Mouse (Mus musculus): ENCODE results near the gene Crb2.

Crb2 gene

DNA sequence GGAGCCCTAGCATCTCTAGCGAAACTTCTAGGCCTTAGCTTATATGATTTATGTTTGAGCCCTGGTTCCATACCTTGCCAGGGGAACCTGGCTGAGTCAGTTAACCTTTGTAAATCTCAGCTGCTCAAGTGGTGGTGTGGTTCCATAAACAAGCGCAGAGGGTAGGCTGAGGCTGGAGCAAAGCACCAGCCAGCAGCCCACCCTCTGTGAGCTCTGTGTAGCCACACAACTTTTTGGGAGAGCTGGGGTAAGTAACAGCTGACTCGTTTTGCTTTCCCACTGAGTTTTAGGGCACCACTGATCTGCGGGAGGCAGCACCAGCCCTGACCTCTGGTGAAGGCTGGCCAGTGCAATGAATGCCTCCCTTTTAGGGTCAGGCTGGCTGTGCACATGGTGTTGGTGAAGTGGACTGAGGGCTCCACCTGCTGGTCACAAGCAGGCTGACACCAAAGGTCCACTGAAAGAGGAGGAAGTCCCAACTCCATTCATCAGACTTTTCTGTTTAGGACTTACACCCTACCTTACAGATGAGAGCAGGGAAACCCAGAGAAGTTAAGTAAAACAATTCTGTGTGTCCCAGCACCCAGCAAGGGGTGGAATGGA is 26.7 kb downstream of the Crb2 start:
- DNase-seq (ENCODE audit: low read depth), result peak; percentile 88

DNA sequence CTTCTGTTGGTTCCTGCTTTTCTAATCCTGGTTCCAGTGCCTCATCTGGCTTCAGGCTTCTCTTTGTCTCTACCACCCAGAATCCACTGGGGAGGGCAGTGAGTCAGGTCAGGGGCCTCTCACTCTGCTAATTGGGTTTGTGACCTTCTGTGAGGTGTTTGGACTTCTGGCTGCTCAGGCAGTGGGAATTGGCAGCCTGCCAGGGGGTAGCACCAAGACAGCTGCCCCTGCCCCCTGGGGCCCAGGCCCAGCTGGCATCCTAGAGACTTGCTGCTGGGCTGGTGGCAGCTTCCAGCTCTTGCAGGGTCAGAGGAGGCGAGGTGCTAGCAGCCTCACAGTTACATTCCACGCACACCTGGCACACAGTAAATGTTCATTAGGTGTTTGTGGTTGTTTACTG is 35.6 kb downstream of the Crb2 start:
- DNase-seq (ENCODE audit: low read depth), result no peak

DNA sequence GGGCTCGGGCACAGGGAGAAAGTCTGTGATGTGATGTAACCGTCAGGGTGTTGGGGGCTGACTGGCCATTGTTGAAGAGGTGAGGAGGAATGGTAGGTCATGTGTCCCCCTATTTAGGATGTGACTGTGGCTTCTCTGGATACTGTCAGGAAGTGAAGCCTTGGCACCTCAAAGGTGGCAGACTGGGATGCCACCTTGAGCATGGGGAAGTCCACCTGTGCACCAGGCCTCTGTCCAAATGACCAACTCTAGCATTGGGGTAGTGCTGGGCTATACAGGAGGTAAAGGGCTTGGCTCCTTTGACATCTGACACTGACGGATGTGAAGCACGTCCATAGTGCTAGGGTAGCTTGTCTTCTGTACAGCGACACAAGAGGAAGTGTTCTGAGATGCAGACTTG is 36.4 kb downstream of the Crb2 start:
- no peak for DNase-seq (ENCODE audit: low read depth)

DNA sequence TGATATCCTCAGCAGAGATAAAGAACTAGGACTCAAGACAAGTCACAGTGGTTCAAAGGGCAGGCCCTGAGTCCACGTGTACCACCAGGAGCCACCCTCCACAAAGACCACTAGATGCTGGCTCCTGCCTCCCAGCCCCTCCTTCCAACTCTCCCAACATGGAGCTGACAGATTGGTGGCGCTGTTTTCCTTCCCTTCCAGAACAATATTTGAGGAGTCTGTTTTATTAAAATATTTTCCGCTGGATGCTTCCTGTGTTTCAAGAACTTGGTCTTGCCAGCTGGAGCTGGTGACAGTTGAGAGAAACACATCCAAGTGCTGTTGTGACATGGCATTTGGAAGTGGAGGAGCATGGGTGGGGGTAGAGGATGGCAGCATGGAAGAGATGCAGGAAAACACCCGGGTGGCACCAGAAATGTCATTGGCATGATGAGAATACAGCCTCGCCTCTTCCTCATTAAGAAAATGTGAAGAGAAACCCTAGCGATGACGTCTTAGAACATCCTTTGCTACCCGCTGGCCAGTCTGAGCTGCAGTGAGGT is 38.8 kb downstream of the Crb2 start:
- no peak for DNase-seq (ENCODE audit: low read depth)

DNA sequence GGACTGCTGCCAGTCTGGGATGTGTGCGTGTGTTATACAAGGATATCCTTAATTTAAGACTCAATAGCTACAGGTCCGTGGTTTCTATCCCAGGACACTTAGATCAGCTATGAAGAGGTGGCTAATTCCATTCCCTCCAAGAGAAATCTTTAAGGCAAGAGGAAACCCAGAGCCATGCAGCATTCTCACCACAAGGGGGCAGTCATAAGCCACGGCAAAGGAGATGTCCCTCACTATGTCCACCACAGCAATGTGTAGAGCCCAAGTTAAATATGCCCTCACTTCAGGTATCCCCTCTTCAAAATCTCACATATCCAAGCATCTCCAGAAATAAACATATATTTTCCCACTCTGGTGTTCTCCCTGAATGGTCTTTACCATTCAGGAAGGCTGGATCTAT is 39.6 kb downstream of the Crb2 start:
- DNase-seq (ENCODE audit: low read depth), result peak; percentile 87

DNA sequence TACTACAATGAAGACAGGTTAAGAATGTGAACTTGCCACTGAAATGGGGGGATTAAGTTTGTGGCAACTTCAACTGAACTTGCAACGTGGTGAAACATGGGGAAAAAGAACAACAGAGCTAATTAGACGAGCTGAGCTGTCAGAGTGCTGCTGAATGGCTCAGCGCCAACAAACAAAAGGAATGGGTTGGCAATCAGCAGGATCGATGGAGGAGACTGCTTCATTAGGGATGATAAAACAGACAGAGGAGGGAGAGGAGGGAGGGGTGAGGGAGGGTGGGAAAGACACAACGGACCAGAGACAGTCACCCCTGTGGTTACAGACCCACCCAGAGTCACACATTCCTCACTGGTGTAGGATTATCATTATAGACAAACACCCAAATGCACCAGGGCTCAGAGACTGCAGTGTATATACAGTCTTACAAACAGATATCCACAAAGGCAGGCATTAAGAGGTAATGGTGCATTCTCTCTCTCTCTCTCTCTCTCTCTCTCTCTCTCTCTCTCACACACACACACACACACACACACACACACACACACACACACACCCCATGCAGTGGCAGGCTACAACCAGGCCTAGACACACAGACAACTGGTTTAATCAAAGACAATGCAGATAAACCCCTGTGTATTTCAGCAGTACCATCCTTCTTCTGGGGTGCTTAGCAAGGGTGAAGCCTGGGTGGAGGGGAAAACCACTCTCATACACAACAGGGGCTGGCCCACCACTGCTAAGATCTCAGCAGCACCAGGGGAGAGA is 42.9 kb downstream of the Crb2 start:
- DNase-seq (ENCODE audit: low read depth), result no peak

DNA sequence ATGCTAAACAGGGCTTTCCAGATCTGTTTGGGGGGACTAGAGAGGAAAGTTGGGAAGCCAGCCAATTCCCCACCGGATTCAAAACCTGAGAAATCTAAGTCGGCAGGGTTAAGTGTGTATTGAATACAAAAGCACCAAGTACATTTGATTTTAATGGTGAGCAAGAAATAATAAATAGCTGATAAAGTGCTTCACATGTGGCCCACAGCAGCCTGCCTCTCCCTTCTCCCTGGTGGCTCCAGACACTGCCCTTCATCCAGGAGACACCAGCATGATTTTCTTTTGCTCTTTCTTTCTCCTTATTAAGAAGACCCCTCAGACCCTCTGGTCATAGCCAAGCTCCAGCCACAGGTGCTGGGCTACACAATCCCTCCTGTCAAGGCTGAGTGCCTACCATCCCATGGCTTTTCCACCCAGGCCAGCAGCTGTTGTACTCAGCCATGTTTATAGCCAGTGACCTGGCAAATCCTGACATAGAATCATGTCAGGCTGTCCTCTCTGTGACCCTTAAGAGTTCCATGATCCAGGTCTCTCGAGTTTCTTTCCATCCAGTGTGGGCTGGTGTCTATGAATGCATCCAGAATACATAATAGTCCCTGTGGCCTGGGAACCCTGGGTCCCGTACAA is 43.6 kb downstream of the Crb2 start:
- DNase-seq (ENCODE audit: low read depth), result no peak

DNA sequence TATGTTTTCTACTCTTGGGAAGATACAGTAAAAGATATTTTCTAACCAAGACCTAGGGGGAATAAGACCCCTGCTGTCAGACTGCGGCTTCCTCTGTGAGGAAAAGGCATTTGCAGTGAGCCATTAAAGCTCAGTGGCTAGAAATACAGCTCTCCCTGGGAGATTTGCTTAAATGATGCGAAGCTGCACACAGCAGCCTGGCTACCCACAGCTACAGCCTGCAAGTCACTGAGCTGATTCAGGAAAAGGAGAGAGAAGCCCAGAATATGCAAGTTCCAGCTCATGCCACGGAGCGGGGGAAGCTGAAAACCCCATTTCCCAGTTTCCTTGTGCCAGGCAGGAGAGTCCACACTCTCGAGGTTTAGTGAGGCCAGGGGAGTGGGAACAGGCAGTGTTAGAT is 46.1 kb downstream of the Crb2 start:
- DNase-seq (ENCODE audit: low read depth), result no peak

DNA sequence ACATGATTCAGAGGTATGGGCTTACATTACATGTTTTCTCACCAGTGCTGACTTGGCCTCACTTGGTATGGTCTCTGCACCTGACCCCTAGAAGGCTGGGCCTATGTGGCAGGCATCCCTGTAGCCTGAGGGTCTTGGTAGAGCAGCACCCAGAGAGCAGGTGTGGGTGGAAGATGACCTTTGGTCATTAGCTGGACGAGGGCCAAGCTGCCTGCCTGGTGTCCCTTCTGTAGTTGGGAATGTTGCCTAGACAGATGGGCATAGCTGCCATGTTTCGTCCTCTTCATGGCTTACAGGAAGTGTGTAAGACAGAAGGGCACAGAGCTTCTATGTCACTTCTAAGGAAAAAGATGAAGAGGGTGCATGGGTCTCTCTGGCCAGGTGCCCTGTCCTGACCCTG is 47.8 kb downstream of the Crb2 start:
- no peak for DNase-seq (ENCODE audit: low read depth)

DNA sequence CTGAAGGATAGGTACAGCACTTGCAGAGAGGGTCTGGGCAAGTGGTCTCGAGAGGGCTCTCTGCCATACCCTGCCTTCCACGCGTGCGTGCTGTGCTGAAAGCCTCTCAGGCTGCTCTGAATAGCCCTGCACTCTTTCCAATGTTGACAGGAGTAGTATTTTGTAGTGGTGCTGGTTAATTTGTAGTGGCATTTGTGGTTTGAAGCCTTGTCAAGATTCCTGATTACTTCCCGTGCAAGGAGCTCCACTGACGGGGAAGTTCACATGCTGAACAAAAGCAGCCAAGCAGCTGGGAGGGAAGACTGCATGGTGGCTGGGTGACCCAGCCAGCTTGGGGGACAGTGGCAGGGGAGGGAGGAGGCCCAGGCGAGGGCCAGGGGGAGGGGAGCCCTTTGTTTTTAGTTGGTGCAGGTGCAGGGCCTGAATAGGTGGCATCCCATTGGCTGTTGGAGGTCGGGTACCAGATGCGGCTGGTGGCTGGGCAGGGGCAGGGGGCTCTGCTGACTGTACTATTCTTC is 53.8 kb downstream of the Crb2 start:
- DNase-seq (ENCODE audit: low read depth), result no peak

DNA sequence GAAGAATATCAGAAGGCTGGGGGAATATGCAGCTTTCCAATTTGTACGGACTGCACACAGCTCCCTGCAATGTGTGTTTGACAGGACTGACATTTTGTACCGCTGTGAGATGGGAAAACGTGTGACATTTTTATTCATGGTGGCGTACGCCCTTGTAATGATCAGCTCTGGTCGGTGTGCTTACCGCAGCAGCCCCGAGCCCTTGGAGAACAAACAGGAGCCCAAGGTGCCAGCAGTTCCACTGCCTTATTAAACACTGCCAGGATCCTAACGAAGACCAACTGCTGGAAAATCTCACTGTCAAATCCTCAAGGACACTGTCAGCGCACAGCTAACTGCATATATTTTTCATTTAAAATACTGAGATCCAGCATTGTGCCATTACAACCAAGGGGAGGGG is 56.2 kb downstream of the Crb2 start:
- DNase-seq (ENCODE audit: low read depth), result no peak

DNA sequence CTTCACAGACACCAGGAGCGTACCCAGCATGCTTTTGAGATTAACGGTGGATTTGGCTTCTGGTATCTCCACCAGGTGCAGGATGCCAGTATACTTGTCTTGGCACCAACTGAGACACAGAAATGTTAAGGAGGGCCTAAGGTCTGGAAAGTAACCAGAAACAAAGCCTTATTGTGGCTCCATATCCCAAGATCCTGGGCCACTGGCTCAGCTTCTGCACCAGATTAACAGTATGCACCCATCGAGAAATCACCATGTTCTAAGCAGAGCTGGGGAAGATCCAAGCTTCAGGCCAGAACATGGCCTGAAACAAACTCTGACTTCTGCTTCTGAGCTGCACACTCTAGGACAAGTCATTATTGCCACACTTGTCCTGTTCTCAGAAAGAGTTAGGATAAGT is 60.9 kb downstream of the Crb2 start:
- no peak for DNase-seq (ENCODE audit: low read depth)

DNA sequence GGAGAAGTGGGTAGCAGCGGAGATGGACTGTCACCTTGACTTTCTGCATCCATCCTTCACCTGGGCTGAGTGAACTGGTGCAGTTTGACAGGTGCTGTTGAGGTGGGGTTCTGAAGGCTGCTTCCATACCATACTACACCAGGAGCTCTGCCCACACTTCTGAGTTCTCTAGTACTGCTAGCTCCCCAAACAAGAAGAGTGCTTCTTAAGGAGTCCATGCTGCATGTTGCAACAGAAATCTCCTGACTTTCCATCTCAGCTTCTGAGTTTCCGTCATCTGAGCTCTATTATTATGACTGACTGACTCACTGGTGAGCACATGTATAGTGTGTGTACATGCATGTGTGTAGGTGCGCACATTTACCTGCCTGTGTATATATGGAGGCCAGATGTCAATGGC is 61.5 kb downstream of the Crb2 start:
- DNase-seq (ENCODE audit: low read depth), result no peak

DNA sequence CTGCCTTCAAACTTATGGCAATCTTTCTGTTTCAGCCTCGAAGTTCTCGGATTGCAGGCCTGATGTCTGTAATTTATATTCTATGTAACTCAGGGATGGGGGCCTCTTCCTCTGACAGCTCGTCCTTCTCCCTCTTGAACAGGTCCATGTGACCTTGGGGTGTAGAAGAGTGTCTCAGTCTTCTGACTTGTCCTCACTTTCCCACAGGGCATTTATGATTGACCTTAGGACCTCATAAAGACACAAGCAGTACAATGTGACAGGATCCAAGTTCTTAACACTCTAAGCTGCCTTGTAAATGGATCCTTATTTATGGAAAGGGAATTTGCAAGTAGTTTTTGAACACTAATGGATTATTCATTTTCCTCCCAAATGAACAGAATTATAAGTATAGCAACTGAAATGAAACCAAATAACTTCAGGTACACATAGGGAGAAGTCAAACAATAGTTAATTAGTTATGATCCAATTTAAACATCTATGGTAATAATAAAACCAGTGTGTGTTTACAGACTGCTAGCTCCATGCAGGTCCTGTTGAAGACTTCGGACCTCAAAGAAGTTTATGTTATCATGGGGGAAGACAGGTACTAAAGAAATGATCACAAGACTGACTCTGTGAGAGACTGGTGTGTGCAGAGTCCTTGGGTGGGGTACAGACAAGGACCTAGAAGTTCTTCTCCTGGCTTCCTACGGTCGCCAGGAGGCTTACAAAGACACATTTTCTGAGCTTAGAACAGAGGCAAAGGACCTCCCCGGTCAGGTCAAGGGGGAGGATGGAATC is 62.3 kb downstream of the Crb2 start:
- no peak for DNase-seq (ENCODE audit: low read depth)

DNA sequence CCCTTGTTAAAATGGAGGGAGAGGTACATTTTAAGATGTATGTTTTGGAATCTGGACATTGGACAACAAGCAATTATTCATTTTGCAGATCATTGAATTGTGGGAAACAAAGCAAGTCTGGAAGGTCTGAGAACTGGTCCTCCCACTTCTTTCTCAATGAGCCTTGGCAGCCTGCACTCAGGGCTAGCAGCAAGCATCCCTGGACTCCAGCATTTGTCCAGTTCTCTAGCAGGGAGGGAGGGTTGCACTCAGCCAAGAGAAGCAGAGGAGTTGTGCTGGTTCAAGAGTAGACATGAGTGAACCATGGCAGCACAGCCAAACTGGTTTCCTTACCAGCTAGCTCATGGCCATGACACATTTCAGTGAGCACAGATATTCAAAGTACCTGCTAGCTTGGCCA is 63.9 kb downstream of the Crb2 start:
- peak; percentile 34 for DNase-seq (ENCODE audit: low read depth)

DNA sequence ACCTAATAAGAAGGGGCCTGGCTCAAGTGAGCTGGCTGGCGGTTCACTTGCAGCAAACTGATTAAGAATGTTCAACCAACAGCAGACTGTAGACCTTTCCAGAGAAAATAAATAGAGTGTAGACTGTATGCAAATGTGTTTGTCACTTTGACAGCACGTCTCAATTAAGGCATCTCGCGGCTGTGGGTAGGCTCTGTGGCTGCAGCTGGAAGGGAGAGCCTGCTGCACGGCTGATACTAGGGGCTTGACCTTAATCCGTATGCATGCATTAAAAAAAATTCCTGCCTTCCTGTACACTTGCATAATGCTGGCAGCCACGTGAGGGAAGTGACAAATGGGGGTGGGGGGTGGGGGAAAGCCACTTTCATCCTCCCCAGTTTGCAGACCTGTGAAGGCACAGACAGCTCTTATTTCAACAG is 66.1 kb downstream of the Crb2 start:
- peak; percentile 70 for DNase-seq (ENCODE audit: low read depth)

DNA sequence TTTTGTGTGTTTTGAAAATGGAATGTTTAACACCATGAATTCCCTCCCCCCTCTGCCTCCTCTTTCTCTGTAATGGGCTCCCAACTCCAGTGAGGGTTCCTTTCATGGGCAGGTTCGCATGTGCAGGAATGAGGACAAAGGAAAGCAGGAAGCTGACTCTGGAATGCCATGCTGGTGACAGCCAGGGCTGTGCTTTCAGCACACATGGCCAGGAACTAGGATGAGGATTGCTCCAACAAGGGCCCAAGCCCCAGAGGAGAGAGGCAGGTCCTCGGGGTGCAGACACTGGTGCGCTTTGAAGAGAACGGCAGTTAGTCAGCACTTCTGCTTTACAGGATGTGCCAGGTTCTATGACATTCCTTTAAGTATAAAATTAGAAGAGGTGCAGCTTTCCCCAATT is 66.7 kb downstream of the Crb2 start:
- DNase-seq (ENCODE audit: low read depth), result peak; percentile 13
